Mouse (Mus musculus) gastrocnemius, adult 8-10 months (tissue): ENCODE measurements around the gene Kynu. TPM values are rescaled to one million over a fixed set of nuclear protein-coding genes. Genes with fewer than 3 reads are reported as not detected.

Experiments
- DNase-seq, 2 experiments: peaks; one replicate each; pipeline ENCODE4 v3.0.0; 2022; ENCODE audit warnings: low spot score in 2 of 2
- total RNA-seq, 4 experiments: library from RNA; stranded (reverse); gene quantifications; 2 replicates each; pipeline ENCODE4 v1.2.4; 2022

Gene Kynu
- under 1 TPM in 1 of 4 experiments, not detected in 3; 0.40 TPM for total RNA-seq

DNA sequence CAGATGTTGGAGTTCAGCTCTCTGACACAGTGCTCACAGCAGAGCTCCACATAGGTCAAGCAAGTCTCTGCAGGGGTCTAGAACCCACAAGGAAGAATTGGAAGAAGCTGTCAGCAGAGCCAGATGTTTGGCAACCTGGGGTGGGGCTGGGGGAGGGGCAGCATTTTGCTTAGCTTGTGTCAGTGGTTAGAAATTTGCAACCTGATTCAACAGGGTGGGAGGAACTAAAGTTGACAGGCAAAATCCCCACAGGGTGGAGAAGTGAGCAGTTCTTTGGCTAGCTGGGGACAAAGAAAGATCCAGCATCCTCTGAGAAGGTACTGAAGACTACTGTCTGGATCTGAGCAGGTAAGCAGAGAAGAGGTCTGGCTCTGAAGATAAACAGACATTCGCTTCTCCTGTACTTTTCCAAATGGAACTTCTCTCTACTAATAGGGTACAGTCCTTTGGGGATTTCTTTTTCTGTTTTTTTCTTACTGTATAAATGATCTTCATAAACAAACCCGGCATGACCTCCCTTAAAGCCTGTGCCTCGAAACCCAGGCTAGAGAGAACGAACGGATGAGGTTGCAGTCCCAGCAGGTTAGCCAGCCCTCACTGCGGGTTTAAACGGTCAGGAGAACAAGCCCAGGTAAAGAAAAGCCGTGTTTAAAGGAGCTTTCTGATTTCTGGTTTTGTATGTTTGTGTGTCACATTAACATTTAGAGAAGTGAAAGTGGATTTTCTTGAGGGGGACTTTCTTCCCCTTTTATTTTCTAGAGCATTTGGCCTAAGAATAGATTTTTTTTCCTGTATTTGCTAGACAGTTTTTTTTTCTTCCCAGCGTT lies at the start of gene Kynu:
Gene Kynu, plus strand, starts transcription at position 268 of the 827 bp plus-strand sequence.
- DNase-seq: no peak

DNA sequence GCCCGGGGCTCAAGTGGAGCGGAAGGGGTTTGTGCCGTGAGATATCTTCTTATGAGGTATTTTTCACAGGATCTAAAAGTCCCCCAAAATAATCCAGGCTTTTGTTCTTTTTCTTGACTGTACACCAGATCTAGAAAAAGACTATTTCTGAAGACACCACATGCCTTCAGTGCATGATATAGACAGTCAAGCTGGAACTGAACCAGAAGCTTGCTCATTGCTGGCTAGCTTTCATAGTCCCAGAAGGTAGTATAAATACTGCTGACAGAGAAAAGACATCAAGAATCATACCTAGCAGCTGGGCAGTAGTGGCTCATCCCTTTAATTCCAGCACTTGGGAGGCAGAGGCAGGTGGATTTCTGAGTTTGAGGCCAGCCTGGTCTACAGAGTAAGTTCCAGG lies 48.9 kb upstream of the Kynu start:
- no peak for DNase-seq

DNA sequence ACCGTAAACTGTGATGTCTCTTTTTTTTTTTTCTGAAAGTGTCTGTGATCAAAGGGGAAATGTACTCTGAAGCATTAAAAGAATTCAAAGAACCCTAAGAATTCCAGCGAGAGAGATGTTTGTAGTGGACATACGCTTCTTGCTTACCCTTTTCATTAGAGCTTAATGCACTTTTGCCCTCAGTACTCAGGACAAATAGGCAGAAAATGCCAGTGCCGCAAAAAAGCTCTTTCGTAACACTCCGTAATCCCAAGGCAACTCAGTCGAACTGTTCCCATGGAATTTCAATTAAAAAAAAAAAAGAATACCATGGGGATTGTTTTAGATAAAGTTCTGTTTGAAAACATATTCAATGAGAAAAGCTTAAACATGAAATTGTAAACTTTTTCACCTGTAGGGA lies 41.3 kb upstream of the Kynu start:
- no peak for DNase-seq

DNA sequence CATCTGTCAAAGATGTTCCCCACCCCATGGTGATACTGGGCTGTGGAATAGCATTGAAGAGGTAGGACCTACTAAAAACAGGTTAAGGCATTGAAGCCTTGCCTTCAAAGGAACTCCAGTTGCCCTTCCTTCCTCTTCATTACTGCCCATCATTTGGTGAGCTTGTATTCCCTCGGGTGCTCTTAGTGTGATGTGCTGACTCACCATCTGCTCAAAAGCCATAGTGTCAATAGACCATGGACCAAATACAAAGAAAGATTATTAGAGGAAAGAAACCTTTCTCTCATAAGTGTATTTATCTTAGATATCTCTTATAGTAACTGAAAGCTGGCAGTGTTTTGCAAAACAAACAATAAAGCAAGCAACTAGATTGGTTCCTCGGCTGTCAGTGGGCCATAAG lies 20.7 kb upstream of the Kynu start:
- DNase-seq: no peak

DNA sequence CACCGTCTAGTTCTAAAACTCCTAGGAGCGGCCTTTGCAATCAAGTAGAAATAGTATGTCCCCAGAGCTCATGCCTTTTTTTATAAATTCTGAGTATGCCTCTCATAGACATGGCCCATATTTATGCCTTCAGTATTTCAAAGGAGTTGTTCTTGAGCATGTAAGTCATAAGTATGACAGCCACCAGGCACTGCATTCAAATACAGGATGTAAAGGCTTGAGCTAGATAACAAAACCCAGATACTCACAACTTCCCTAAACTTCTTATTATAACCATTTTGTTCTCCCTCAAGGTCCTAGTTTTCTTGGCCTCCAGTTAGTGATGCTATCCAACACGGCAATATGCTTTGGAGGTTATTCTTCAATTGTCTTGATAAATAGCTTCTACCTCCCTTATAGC lies 12.5 kb upstream of the Kynu start:
- DNase-seq: no peak

DNA sequence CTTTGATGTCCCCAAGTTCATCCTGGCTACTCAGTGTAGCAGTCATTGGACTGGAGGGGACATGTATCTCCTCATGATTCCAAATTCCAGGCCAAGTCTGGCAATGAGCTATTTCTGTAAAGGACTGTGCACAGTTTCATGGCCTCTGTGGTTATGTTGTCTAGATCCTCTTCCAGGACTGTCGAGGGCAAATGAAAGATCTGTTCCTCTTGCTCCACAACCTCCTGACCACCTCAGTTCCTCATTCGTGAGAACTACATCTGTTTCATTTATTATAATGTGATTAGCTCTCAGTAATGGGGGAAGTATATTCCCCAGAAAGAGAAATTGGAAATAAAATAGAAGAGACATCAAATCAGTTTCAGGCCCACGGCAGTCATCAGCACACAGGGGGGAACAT lies 9.5 kb upstream of the Kynu start:
- DNase-seq: no peak

DNA sequence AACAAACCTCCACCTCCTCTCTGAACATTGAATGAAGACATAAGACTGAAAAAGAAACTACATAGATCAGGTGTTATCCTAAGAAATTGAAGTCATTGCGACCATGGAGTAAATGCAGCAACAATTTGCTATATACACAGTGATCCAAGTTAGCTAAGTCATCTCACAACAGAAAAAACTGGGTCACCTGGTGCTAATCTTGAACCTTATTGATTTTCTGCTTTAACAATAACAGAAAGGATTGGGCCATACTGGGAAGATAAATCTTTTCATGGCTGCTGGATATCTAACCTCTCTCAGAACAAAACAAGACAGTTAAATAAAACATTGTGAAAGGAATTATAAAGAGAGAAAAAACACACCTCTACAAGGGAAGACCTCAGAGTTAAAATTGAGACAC lies 8.7 kb upstream of the Kynu start:
- no peak for DNase-seq

DNA sequence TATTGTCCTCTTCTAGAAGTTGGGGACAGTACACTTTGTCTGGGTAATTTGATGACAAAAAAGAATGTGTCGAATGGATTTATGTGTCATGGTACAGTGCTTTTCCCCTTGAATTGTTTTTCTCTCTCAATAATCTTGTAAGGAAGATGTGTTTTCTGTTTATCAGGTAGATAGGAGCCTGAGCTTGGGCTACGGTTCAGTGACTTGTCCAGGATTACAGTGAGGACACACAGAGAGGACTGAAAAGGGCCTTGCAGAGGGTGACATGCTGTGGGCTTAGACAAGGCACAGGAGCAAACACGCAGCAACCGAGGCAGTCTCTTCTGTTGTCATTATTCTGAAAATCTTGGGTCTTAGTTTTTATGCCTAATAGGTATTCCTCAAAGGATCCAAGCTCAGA lies 913 bp upstream of the Kynu start:
- DNase-seq: no peak

DNA sequence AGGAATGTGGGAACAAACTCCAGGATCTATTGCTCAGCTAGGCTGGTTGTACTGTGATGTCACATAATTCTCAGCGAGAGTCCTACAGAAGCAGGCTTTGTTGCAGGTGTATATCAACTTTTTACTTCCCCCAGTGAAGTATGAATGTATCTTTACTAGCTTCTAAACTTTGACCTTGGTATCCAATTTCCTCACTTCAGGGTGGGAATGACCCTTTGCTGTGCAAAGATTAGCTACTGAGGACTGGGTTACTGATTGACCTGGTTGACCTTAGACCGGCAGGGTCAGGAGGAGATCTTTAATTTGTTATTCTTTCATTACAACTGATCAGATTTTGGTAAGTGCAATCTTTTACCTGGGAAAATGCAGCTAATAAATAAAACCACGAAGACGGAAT lies 758 bp downstream of the Kynu start:
- DNase-seq: no peak

DNA sequence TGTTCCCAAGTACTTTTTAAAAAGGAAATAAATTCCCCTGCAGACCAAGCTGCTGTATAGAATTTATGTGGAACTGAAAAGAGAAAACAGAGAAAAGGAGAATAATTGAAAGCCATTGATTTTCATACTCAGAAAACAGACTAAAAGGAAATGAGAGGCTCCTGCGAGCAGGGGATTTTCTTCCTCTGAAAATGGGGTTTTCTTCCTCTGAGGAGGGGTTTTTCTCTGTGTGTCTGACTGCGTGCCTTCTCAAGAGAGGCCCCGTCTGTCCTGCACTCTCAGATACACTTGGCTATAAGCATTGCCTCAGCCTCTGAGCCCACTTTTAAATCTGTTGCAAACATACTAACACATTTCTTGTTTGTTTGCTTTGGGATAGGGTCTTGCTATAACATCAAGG lies 1.9 kb downstream of the Kynu start:
- no peak for DNase-seq

DNA sequence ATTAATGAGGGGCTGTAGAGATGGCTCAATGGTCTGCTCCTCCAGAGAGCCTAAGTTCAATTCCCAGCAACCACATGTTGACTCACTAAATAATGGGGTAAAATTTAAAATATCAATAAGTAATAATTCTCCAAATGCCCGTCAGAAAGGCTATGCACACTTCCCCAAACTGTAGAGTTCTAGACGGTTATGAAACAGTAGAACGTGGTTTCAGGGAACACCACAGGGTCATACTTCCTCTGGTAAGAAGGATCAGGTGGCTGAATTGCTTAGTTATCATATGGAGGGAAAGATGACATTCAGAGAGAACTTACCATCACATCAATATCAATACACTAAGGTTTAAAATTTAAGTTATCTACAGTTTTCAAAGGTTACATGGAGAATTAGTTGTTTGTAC lies 6.1 kb downstream of the Kynu start:
- no peak for DNase-seq

DNA sequence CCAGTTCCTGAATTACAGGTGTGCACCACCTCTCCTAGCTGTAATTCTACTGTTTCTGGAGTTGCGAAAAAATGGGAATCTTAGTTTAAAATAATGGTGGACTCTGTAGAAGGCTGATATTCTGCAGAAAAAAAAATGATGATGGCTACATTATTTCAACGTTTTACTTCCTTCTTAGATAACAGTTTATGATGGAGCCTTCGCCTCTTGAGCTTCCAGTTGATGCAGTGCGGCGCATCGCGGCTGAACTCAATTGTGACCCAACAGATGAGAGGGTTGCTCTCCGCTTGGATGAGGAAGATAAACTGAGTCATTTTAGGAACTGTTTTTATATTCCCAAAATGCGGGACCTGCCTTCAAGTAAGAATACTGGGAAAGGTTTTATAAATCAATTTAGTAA lies 7.7 kb downstream of the Kynu start:
- DNase-seq: no peak

DNA sequence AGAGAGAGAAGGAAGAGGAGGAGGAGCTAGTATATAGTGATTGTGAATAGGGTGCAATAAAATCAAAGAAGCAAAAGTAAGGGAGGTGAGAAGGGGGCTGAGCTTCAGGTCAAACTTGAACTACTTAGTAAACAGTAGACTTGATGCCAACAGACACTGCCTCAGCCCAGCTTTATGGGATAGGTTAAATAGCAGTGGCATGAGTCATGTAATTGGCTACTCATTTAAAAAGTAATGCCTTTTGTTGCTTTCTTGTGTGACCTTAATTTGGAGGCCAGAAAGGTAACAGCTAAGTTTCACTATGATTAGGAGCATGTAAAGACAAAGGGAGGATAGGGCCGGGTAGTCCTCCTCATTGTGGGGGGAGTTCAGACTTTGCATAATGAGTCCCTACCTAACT lies 13.3 kb downstream of the Kynu start:
- no peak for DNase-seq

DNA sequence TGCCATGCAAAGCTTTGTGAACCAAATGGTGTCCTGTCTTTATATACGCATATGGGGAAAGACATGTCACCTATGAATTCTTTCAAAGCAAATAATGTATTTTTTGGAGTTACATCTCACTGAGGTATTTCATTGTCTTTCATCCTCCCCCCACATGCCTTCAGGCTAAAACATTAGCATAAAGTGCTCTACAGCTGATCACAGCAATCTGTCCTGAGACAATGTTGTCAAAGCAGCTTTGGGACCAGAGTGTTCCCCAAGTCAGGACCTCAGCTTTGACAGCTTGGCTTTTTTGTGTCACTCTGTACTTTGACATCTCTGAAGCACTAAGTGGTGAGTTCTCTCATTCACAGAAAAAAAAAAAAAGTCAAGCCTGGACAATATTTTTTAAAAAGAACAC lies 18.4 kb downstream of the Kynu start:
- DNase-seq: no peak

DNA sequence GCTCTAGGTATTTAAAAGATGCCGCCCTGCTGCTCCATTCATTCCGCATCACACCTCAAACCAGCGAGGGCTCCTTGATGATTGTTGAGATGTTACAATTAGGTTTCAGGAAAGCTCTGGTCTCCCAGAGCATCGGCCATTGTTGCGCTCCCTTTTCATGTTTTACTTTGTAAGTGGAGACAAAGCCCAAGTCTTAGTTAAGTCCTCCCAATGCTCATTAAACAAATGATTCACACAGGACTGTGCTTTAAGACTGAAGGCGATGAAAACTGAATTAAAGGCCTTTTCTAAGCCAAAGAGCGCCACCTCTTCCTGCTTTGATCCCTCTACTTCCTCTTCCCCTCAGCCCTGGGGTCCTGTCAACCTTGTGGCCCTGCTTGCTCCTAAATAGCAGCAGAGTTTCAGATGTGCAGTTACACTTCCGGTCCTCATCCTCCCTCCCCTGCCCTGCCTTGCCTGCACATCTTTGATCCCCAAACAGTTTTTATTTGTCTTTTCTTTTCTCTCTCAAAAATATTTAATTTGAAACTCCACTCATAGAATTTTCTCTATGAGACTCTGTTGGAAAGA lies 28.2 kb downstream of the Kynu start:
- DNase-seq: no peak

DNA sequence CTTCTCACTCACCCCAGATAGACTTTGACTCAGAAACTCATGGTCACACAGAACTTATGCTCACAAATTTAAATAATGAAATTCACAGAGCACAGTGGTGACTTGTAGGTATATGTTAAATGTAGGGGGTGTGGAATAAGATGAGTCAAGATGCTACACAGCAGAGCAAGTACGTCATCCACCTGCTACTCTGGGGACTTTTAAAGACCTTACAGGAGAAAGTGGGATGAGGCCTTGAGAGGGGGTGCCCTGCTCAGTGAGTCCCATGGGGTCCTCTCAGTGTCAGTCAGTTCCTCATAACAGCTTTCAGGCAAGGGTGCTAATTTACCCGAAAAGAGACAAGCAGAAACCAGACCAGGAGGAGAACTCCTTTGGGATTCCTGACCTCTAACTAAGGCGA lies 30.4 kb downstream of the Kynu start:
- DNase-seq: no peak

DNA sequence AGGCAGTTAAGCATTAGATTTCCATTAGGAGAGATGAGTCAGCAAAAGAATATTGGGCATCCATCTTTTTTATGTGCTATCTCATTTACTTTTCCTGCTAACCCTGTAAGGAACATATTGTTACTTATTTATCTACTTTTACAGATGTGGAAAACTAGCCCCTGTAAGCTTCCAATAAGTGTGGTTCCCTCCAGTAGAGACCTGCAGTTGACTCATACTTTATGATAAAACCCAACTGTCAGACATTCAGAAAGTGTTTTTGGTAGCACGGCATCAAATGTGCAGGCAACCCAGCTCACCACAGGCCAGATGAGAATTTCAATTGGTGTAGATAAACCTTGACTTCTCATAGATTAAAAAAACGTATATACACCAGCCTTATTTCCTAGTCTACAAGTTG lies 32.7 kb downstream of the Kynu start:
- DNase-seq: no peak

DNA sequence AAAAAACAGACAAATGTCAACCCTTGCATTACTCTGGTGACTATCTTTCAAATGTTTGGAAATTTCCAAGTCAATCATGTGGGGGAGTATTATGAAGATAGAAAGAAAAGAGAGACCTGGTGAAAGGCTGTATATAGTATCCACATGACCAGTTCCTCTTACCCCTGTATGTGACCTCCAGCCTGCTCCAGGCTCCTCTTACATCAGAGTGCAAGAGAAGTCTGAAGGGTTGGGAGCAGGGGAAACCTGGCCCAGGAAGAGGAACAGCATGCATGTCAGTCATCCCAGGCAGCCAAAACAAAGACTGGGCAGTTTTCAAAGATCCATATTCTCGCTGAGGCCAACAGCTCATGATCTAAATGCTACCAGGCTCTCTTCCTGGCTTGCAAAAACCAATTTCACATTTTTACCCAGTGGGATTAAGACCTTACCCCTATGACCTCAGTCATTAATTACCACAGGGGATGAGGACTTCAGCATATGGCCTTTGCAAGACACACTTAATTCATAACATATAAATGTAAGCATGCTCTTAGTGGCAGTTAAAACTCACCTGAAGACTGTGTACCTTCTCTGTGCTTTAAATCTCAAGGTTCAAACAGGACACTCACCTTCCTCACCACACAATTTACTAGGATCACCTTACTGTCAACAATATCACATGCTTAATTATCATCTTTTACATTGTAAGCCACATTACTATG lies 37.0 kb downstream of the Kynu start:
- DNase-seq: no peak

DNA sequence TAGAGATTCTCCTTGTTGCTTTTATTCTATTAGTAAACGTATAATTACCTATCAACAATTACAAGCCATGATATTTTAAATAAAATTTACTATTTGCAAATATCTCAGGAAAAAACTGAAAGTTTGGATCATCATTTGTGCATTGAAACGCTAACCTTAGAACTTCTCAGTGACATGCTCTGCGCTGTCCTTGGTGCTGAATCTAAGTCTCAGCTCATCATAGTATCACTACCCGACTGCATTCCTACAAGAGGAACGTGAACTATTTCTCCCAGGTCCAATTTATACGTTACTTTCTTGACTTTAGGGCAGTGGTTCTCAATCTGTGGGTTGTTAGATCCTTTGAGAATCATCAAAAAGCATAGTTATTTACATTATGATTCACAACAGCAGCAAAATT lies 58.4 kb downstream of the Kynu start:
- DNase-seq: no peak

DNA sequence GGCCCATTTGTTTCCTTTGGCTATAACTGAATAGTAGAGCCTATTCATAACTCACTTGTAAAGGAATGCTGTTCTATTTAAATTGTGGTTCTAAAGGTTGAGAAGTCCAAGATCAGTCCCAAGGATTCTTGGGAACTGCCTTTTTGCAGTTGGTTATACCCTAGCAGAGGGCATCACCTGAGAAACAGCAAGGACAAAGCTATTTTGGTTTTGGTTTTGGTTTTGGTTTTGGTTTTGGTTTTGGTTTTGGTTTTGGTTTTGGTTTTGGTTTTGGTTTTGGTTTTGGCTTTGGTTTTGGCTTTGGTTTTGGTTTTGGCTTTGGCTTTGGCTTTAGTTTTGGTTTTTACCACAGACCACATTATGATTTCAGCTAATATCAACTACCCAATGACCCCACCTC lies 66.0 kb downstream of the Kynu start:
- no peak for DNase-seq

DNA sequence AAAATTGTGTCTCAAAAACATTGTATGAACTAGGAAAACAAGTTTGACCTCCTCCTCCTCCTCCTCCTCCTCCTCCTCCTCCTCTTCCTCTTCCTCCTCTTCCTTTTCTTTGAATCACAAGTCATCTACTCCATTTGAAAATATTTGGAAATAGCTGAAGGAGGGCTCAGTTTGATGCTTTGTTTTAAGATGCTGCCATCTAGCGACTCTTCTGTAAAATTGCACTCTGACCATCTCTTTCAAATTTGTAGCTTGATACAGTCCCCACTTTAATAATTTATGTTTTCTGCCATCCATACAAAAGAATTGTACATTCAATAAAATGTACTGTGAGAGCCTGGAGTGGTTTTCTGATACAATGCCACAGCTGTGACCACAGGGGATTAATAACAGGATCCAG lies 67.7 kb downstream of the Kynu start:
- DNase-seq: no peak

DNA sequence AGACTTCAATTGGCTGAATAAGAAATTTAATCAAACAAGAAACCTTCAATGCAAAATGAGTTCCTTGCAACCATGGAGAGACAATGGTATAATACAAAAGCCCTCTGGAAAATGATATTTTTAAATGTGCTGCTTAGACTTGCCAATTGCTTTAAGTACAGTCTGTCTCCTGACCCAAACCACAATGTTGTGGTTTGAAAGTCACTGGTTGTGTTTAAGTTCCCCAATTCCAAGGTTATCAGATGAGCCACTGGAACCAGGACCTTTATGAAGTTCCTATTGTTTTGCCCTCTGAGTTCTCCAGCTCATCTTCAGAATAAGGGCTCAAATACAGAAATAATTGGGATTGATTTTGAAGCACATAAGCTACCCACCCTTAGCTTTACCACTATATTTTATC lies 76.7 kb downstream of the Kynu start:
- no peak for DNase-seq

DNA sequence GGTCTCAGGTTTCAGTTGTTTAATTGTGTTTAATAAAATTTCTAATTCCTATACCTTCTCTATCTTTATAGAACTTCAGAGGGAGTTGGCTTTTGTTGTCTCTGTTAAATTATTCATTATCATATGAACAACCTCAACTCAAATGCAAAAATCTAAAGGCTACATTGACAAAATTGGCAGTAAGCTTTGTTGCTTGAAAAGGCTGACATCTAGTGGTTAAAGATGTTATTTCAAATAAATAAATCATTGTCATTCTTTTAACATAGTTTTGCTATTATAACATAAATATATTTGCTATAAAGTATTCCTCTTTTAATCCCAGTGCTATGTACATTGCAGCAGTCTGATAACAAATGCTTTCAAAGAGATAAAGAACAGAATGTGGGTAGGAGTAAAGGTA lies 81.4 kb downstream of the Kynu start:
- DNase-seq: no peak
